Mouse (Mus musculus) B cell, adult 2 months (primary cell): ENCODE data around the gene Tex45.

Source experiments
- DNase-seq, 2 experiments: peaks; one replicate each; pipeline ENCODE4 v3.0.0; 2022

Gene Tex45

DNA sequence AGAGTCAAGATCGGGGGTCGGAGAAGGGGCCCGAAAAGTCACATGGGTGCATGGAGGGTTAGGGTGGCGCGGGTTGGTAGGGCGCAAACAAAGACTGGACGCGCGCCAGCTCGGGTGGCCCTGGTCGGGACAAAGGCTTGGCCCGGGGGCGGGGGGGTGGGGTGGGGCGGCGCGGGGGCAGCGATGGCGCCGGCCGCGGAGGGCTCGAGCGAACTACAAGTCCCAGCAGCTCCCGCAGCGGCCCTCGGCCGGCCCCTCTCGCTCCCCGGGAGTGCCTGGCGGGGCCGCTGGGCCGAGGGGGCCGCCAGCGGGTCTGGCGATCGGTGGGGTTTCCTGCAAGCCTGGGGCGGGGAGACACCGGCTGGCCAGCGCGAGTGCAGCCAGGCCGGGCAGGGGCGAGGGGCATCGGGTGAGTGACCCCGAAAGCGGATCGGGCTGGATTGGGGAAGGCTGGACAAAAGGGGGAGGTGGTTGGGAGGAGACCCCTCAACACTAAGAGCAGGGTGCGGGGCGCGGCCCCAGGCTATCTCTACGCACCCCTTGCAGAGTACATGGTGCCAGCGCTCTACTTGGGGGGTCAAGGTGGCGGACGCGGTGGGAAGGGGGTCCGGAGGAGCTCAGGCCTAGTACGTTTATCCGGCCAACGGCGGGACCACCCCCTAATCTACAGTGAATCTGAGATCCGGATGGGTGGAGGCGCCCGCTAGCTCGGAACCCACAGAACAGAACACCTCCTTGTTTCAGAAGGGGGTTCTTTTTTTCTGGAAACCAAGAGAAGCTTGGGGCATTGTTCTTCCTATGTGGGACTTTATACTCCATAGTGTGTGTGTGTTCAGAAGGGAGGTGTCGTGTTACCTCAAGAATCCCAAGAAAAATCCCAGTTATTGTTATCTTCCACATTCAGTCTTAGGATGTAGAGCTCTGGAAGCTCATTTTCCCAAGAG, 22.5 kb downstream of the Tex45 start, which contains the start of gene Zfp358:
Zfp358 (plus strand) TSS at position 238 of the 944 bp plus-strand sequence.
- peak; percentile 67 to 72 for DNase-seq

- no peak for DNase-seq
Observed at GRCm38 (mm10) chr8:3493845-3494208, 23.2 kb downstream of the Tex45 start.

- no peak for DNase-seq
Observed at GRCm38 (mm10) chr8:3495578-3496427, 25.1 kb downstream of the Tex45 start.

DNA sequence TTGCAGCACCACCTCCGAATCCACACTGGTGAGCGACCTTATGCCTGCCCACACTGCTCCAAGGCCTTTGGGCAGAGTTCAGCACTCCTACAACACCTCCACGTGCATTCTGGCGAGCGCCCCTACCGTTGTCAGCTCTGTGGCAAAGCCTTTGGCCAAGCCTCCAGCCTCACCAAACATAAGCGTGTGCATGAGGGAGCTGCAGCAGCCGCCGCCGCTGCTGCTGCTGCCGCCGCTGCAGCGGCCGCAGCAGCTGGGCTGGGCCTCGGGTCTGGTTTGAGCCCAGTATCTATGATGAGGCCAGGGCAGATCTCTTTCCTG, 25.7 kb downstream of the Tex45 start:
- DNase-seq = no peak

DNA sequence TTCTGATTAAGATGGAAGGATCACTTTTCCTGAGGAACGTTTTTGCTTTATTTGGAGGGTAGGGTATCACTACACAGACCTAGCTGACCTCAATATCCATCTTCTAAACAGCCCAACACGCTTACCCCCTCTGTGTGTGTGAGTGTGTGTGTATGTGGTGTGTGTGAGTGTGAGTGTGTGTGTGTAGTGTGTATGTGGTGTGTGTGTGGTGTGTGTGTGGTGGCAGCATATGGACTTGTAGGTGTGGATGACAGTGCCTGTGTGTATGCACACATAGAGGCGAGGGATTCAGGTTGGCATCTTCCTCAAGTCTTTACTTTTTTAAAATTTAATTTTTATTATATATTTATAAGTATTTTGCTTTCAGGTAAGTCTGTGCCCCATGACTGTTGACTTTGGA, 27.9 kb downstream of the Tex45 start:
- no peak for DNase-seq

DNA sequence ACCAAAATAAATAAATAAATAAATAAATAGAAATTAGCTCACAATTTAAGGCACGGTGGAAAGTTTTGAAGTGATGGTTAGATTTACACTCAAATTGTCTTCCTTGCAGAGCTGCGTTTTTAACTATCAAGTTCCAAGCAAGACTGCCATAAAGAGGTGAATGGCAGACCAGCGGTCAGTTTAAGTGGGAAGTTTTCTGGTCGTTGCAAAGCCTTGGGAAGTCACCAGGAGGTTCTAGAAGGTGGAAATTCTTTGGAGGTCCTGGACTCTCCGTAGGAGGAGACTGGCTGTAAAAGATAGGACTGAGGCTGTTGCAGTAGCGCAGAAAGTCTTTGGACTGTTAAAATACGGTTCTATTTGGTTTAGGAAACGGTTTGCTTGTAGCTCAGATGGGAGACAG, 29.1 kb downstream of the Tex45 start:
- no peak for DNase-seq

GRCm38 (mm10) chr8:3500235-3501090, 29.8 kb downstream of the Tex45 start, which contains the start of gene Mcoln1:
TSS of gene Mcoln1 (plus strand) at chr8:3500457.
- peak; percentile 97 to 98 for DNase-seq

- DNase-seq = no peak
Observed at GRCm38 (mm10) chr8:3502217-3502616, 31.6 kb downstream of the Tex45 start.

DNA sequence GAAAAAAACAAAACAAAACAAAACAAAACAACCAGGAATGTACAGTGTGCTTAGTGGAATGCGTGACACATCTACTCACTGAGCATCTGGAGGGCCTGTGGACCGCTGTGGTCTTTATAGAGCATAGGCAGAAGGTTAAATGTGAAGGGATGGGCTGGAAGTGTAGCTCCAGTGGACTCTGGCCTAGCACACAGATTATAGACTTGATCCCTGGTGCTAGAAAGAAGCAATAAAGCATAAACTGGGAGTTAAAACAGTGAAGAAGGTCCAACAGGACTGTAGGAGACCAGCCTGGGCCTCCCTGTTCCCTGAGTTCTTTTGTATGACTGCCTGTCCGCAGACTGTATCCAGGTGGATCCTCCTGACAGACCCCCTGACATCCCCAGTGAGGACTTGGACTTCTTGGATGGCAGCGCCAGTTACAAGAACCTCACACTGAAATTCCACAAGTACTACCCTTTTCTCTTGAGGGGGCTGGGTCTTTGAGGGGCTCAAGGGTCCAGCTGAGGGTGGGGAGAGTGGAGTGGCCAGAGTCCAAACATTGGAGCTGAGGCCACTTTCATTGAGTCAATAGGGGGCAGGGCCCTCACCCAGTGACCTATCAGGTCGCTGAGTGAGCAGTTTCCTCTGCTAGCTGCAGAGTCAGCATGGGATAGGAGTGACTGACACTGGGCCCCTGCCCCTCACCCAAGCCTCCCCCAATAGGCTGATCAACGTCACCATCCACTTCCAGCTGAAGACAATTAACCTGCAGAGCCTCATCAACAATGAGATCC, 37.5 kb downstream of the Tex45 start:
- no peak for DNase-seq

- no peak for DNase-seq
Observed at GRCm38 (mm10) chr8:3514681-3515247, 44.1 kb downstream of the Tex45 start.

DNA sequence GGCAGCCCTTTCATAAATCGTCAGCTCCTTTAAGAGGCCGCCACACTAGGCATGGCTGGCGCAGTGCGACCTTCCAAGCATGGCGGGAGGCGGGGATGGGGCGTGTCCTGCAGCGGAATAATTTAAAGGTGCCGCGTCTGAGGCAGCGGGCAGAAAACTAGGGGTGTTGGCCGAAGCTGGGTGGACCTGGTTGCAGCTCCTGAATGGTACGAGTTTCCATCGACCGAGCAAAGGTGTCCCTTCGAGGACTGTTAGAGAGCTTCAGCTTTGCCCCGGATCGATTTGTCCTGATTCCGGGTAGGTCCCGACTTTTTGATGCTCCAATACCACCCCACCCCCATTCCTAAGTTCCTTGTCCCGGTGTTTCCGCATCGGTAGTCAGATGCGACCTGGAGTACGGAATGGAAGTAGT, 44.6 kb downstream of the Tex45 start, which contains the start of gene Pnpla6:
Pnpla6 (plus strand) TSS at position 125 of the 412 bp plus-strand sequence.
- peak; percentile 90 to 92 for DNase-seq

DNA sequence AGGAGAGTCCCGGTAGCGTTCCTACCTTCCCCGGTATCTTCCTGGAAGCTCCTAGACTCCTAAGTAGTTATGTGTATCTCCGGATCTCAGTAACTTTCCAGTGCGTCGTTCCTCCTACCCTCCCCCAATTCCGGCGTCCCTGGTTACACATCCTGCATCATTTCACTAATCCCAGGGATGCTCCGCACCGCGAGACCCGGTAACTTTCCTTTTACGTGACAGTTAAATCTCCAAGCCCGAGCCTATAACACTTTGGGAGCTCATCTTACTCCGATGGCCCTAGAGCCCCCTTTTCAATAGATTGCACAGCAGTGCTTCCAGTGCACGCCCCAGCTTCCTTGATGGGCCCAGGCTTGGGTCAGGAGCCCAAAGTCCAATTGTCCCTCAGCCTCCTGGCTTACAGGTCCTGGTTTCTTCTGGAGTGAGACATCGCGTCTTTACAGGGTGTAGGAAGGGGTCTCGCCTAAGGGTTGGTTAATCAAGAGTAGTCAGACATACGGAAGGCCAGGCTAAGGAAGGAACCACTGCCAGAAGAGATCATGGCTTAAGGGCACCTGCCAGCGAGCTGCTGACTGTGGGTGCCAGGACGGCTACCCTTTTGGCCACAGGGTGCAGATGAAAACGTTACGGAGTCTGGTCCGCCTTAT, 45.2 kb downstream of the Tex45 start:
- DNase-seq = no peak

GRCm38 (mm10) chr8:3516450-3517116, 45.9 kb downstream of the Tex45 start:
- DNase-seq = peak; percentile 91

DNA sequence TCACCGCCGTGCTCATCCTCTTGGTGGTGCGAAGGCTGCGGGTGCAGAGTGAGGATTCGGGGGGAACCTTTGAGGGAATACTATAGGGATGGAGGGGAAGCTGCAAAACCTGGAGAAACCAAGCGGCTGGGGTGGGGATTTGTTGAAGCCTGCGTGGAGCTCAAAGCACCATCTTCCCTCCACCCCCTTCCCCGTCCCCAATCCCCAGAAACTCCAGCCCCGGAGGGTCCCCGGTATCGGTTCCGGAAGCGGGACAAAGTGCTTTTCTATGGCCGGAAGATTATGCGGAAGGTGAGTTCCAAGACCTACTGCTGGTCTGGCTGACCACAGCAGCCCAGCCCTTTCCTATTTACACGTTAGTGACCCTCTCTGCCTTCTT, 46.4 kb downstream of the Tex45 start:
- no peak for DNase-seq

- DNase-seq = no peak
Observed at GRCm38 (mm10) chr8:3522007-3522697, 51.5 kb downstream of the Tex45 start.

- DNase-seq = no peak
Observed at GRCm38 (mm10) chr8:3530816-3531215, 60.2 kb downstream of the Tex45 start.

DNA sequence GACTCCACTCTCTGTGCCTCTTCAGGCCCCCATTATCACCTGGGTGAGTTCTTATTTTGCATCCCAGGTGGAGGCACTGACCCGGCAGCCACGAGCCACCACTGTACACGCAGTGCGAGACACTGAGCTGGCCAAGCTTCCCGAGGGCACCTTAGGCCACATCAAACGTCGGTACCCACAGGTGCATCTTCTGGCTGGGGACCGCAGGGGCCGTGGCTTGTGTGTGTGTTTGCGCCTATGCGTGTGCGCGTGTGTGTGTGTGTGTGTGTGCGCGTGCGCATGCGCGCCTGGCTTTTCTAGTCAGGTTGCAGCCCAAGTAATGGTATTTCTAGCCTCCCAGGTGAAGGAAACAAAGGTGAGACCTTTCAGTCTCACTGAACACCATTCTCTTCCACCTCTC, 61.3 kb downstream of the Tex45 start:
- no peak for DNase-seq

GRCm38 (mm10) chr8:3536053-3536841, 65.6 kb downstream of the Tex45 start:
- peak; percentile 46 to 48 for DNase-seq
